Mouse (Mus musculus) stomach, postnatal 0 days (tissue): ENCODE data around the gene Prkcb.

Experiments
- CTCF ChIP-seq: IDR thresholded peaks from 2 replicates; pipeline ENCODE4 v1.5.1; 2016; ENCODE audit warnings: antibody characterized with exemption, low read depth, mild to moderate bottlenecking, moderate library complexity
- EP300 ChIP-seq: optimal IDR thresholded peaks from 2 replicates; pipeline ENCODE3; 2016; ENCODE audit warnings: antibody characterized with exemption

DNA sequence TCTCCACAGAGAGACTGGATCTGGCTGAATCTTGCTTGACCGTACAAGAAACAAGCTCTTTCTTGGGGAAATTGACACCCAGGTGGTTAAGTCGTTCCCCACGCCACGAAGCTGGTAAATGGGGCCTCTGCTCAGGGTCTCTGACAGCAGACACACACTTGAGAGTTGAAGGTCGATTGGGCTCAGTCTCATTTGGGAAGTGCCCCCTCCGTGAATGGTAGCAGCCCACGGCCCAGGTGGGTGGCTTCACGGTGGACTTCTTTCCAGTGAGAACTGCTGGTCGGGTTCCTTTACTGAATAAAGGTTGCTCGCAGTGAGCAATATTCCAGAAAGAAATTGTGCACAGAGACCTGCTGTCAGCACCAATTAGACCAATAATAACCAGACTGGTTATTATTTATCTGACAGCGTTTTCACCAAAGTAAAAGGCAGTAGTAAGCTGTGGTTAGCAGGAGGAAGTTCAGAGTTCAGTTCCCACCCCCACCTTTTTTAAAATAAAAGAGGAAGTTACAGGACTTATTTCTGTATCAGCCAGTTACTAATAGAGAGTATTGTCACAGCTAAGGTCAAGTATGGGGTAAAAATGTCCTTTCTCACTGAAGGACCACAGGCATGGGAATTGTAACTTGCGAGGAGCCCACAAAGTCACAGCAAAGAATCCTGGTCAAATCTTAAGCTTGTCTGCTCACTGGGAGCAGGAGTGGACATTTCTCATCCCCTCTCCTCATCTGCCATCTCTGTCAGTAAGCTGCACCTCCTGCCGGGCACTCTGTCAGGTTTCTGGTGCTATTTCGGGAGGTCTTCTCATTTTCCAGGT, 21.6 kb downstream of the Prkcb start:
- TF ChIP-seq EP300 (no peak), CTCF (no peak)
